Mouse (Mus musculus) right cerebral cortex, postnatal 25 days (tissue): ENCODE measurements at regions not wholly inside any gene's neighbourhood (a gene's known extent, or its start where the extent isn't known, plus 50 kb on each side); places are given as distances from the start of the nearest gene placed in this dataset.
"Not testable (repeated sequence)": the region's sequence is repeated elsewhere in the genome, so short reads cannot be mapped to it uniquely, and the experiment has no call there.

ENCODE experiments used
- DNase-seq: peaks from one replicate; pipeline ENCODE4 v3.0.0; 2022

DNA sequence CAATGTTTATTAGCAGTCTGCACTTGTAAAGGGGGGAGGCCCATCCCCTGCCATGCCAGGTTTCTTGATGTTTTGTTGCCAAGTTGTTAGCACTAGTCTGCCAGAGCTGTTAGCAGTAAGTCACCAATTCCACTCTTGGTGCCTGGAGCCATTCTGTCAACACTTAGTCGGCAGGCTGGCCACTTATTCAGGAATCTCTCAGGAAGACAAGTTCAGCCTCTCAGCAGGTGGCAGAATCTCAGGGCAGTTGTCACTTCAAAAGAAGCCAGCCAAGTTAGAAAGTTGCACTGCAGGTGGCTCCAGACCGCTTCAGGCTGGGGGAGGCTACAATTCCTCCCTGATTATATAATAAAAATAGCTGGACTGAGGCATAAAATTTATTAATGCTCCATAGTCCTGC, 424.2 kb downstream of the Cdh10 start:
- DNase-seq = not testable (repeated sequence)

DNA sequence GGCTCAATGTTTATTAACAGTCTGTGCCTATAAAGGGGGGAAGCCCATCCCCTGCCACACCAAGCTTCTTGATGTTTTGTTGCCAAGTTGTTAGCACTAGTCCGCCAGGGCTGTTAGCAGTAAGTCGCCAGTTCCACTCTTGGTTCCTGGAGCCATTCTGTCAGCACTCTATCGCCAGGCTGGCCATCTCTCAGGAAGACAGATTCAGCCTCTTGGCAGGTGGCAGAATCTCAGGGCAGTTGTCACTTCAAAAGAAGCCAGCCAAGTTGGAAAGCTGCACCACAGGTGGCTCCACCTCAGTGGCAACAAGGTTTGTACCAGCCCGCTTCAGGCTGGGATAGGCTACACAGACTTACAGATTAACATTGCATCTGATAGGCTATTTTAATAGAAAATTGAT, 428.7 kb downstream of the Cdh10 start:
- DNase-seq = no peak

DNA sequence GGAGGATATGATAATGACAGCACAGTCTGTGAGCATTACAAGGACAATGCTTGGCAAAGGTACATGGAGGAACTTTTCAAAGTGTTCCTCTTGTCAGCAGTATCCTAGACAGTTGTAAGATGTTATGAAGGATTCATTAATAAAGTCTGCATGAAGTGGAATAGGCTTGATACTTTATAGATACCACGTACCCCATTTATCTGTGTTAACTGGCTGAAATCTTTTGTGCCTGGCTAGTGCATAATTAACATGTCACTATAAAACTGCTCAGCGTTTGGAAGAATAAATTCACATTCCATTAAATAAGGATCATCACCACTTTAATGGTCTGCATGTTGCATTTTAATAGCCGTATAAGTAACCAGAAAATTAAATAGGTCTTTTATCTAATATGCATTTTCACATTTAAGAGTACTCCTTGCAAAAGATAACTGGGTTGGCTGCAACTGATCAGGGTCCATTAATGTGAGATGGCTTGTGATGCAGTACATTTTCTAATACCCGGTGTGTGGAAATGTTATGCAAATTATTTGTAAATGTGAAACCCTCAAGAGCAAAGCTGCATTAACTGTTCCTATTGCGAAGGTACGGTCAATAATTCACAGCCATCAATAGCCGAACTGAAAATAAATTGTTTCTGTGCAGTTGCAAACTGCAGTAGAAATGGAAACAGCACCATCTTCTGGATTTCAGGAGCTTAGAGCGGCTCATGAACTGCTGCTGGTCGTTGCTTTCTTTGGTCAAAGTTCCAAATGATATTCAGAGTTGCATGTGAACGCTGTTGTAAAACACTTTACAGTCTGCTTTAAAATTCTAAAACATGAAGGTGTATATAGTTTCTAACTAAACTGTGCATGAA, 457.4 kb downstream of the Cdh10 start:
- DNase-seq = no peak

DNA sequence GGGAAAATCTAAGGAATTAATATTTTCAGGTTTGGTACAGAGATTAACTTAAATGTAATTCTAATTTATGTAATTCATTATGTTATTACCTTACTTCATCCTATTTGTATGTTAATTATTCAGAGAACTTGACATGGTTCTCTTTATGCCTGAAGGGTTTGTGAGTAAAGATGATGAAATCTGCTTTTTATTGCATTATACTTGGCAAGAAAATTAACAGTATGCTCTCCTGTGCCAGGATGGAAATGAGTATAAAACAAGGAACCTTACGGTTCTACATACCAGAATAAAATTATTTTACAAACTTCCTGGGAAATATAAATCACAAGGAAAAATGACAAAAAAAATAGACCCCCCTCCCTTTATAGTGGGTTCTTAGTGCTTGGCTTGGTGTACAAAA, 497.6 kb downstream of the Cdh10 start:
- no peak for DNase-seq

DNA sequence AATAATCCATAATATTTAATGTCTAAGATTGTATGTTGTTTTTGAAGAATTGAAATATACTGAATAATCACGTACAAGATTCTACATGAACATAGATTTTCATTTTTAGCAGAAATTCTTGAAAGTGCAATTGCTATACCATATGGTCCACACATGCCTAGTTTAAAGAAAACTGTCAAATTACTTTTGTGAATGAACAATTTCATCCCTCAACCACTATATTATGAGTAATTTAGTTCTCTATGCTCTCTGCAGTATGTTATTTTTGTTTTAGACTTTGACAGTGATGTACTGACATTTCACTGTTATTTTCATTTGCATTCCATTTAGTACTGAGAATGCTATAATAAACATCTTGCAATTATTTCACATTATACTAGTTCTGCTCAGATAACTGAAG, 537.6 kb downstream of the Cdh10 start:
- no peak for DNase-seq

DNA sequence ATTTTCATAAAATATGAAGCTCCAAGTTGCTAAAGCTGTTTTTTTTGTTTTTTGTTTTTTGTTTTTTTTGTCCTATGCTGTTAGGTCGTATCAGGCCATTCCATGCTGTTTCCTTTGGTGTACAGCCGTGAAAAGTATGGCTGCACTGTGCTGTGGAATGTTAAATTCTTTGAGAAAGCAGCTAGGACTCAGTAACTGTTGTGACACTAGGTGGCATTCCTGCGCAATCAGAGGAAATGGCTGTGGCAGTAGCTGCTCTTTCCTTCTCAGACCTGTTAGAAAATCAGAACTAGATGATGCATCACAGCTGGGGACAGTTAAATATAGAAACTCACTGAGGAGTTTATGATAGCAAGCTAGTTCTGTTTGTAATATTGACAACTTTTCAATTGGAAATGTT, 541.9 kb downstream of the Cdh10 start:
- DNase-seq = peak; percentile 17

DNA sequence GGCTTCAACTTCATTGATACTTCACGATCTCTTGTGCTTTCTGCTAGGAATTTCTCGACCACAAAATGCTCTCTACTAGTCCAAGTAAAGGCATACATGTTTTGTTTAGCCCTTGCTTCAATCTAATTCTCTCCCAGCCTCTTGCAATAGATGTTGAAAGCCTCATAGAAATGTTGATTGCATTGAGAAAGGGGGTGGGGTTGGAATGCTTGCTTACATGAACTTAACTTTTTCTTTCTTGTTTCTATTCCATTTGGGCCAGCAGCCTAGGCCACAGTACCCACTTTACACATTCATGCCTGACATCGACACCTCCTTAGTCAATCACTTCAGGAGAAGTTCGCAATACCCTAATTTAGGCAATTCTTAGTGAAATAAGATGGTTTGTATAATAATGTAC, 571.2 kb downstream of the Cdh10 start:
- DNase-seq = no peak

DNA sequence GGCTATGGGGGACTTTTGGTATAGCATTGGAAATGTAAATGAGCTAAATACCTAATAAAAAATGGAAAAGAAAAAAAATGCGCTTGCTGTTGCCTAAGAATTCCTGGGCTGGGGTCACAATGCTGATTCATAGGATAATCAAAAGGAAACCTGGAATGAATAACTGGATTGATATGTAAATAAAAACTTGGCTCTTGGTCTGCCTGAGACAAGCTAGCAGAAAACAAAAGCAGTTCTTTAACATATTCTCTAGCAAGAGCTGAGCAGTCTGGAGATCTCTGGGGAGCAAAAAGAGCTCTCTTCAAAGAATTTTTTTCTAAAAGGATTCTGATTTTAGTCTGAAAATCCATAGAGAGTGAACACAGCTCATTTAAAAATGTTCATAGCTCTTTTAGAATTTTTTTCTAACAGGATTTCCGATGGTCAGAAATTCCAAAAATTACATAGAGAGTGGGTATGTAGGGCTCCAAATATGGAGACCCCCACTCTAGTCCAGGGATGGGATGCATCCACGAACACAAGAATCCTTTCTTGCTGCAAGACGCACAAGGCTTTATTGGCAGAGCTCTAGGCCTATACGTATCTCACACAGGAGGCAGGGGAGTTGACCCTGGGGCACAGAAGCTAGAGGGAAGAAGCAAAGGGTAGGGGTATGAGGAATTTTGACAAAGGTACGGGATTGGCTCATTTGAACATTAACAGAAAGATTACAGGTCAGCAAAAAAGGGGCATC, 572.7 kb downstream of the Cdh10 start:
- no peak for DNase-seq

DNA sequence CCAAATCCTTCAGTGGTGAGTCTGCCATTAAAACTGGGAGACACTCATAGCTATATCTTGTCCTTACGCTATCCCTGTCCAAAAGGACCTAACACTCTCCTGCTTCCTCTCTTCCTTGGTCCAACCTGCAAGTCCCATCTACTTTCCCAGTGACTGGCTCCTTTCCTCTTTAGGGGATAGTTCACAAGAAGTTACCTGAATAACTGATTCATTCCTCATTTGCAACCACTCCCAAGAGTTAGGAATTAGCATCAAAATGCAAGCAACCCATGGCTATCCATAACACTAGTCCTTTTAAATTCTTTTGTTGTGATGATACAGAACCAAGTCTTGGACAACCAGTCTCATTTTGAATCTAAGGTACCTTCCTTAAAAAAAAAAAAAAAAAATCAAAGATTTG, 576.9 kb downstream of the Cdh10 start:
- no peak for DNase-seq
